Mouse (Mus musculus): ENCODE results near the gene Lypd6.

Gene Lypd6

DNA sequence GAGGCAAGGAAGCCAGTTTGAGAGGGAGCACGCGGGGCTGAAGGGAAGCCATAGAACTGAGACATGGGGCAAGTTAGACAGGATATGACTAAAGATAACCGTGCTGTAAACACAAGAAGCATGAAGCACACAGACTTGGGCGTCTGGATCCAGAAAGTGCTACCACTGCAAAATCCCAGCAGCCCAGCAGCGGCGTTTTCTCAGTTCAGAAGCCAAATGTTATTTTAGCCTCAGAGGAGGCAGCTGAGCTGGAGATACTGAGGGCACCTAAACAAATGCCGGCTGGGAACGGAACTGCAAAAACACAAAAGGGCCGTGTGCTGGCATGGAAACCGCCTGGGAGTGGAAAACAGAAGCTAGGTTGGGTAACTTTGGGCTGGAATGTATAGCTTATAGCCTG, 43.9 kb downstream of the Lypd6 start:
- DNase-seq (ENCODE audit: low read depth) = no peak

DNA sequence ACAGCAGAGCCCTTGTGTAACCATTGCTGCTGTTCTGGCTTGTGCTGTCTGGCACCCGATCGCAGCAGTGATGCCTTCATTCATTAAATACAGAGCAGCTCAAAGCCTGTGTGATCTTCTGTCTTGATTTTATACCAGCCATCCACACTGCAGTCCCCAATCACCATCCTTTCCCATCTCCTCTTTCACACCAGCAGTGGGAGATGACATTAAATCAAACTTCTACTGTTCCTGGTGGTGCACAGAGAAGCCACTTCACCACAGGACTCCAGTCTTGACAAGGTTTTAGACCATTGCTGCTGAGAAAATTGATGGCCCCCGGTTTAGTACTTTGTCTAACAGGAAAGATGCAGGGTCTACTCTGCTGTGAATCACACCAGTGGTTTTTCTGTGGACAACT, 44.9 kb downstream of the Lypd6 start:
- DNase-seq (ENCODE audit: low read depth) = no peak

DNA sequence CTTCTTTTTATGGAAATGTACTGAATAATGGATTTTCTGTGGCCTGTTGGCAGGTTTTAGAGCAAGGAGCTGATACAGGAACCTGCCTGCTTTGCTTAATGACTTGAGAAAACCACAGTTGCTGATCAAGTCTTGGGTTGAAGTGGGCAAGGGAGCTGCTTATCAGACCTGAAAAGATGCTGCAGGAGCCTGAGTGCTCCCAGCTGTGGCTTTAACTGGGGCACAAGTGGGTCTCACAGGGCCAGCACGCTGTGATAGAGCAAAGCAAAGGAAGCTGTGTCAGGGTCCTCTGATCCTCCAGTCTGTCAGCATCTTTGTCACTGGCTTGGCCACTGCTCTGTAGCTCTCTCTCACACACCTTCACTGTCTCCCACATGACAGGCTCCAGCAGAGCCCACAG, 45.4 kb downstream of the Lypd6 start:
- DNase-seq (ENCODE audit: low read depth) = no peak

DNA sequence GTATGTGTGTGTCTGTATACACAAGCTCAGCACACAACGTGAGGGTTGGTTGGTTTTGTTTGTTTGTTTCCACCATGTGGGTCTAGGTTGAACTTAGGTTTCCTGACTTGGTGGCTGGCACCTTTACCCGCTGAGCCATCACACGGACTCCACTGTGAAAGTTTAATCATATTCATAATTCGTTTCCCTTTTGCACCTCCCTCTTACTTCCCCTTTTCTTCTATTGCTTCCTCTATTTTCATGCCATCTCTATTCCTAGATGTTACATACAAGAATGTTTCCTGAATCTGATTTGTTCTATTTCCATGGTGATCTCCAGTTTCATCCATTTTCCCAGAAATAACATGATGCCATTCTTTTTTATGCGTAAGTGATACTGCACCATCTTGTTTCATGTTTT, 46.2 kb downstream of the Lypd6 start:
- DNase-seq (ENCODE audit: low read depth) = no peak

DNA sequence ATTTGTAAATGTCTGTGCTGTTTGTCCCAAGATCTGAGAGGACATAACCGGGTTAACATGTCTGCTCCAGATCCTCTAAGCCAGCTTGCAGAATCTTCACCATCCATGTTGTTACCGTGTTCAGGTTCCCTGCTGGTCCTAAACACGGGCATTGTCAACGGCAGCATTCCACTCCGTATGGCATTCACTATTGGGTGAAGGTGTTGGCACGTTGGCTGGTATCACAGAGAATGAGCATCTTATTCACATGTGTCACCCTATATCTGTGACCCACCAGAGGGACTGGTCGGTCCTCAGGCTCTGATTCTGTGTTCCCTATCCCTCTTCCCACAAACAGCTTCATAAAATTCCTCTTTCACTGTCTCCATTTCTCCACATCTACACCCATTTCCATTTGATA, 52.9 kb downstream of the Lypd6 start:
- no peak for DNase-seq (ENCODE audit: low read depth)

DNA sequence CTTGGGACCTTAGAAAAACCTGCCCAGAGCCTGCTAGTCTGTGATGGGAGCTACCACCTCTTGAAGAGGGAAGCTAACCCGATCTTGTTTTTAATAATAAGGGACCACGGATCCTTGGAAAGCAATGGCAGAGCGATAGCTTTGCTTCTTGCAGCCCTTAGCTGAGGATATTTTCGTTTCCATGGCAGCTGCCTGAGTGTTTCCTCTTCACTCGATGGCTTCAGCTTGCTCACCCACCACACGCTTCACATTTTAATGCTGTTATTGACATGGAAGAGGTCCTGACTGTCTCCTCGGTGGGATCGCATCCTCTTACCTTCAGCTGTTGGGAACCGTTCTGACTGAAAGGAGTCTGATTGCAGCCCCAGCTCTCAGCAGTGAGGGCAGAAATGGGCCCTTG, 54.6 kb downstream of the Lypd6 start:
- no peak for DNase-seq (ENCODE audit: low read depth)

DNA sequence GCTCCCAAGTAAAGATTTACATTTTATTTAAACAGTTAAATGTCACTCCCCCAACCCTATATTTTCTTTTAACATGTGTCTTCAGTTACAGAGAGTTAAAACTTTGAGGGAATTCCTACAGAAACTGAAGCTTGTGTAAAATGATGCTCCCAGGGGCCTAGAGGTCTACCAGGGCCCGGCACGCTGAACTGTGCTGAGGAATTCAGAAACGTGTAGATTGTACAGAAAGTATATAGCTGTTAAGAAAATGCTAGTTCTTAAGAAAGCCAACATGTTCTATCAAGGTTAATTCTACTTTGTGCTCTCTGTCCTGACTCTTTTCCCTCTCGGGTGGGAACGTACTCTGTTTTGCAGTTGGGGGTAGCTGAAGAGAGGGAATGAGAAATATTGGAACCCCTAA, 57.1 kb downstream of the Lypd6 start:
- no peak for DNase-seq (ENCODE audit: low read depth)

DNA sequence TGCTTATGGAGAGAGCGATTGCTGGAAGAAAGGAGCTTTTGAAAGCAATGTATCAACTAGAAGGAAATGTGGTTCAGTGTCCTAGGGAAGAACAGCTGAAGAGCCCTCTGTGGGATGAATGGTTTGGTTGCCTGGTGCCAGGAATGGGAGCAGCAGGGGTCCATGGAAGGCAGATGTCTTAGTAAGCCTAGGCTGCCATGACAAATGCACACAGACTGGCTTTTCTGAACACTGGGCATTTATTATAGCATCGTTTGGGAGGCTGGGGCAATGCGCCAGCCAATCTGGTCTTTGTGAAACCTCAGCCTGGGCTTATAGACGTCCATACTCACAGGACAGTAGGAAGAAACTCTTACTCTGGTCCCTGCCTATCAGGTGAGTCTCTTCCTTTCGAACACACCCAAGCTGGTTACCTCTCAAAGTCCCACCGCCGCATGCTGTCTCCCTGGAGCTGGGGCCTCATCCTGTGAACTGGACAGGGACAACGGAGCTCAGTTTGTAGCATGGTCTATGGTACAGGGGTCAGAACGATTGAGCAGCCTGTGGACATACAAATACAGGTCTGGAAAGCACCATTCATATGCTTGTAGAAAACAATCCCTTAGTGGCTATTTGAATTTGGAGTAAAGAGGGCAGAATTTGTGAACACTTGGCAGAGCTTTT, 61.4 kb downstream of the Lypd6 start:
- no peak for DNase-seq (ENCODE audit: low read depth)

DNA sequence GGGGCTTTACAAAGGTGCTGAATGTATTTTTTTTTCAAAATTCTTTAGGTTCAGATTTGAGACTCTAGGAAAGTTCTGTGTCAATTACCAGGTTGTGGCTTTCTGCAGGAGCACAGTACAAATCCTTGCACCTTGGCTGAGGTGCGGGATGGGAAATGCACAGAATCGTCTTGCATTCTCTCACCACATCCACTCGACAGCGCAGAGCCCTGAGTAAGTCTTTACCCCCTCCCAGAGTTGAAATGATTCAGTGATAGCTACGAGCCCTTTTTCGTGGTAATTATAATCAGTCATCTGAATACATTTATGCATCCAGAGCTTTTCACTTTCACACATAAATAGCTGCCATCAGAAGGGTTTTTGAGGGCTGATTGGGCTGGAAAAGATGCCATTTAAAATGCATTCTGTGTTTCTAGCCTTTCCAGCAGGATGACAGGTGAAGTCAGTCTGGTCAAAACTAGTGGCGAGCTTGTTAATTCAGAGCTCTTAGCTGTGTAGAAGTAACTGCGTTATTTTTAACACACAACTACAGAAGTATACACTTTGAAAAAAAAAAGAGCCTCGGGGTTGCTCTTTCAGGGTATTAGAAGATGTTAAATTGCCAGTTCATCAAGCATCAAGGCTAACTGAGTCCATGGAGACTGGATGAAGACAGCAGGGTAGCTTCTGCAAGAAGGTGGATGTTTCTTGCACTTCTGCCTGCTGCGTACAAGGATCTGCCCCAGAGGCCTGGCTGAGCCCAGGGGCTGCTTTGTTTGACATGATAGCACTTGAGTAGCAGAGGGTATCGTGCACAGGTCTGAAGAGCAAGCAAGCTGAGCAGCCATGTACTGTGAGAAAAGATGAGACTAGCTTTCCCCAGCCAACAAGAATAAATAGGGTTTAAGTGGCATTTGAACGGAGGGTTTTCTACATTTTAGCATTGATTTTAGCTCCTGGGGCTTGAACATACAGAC, 62.4 kb downstream of the Lypd6 start:
- no peak for DNase-seq (ENCODE audit: low read depth)

DNA sequence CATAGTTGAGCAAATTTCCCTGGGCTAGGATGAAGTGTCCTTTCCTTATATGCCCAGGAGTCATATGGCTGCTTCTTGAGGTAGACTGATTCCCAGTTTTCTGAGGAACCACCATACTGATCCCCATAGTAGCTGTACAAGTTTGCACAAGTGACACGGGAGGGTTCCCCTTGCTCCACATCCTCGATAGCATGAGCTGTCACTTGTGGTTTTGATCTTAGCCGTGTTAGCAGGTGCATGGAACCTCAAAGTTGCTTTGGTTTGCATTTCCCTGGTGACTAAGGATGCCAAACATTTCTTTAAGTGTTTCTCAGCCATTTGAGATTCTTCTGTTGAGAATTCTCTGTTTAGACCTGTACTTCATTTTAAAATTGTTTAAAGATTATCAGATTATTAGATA, 64.4 kb downstream of the Lypd6 start:
- DNase-seq (ENCODE audit: low read depth) = no peak

DNA sequence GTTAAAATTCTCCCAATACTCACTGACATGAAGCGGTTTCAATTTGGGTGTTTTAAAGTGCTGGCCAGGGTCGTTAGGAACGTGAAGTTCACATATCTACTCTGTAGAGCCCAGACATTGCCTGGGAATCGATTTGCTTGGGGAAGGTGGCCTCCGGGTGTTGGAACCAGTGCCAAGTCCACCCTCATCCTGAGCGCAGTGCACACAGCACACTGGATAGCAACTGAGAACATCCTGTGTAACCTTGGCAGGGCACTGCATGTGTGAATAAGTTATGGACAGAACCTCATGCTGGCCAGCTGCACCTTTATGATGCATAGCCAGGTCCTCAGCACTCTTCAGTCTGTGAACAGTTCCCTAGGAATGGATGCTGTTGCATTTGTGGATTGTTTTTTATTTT, 77.4 kb downstream of the Lypd6 start:
- no peak for DNase-seq (ENCODE audit: low read depth)

DNA sequence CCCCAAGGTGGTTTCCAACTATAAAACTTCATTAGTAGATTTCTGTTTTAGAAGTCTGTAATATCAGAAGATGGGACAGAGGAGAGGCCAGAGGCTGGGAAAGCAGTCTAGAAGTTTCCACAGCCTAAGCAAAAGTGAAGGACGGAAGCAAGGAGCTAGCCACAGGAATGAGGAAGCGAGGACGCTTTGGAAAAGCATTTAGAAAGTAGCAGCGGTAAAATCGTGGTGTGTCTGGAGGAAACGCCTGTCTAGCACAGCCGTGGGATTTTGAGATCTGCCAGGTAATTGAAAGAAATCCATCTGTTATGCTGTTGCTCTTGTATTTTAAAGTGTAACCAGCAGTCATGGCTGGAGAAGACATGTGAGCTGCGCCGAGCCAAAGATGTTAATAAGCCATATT, 81.1 kb downstream of the Lypd6 start:
- DNase-seq (ENCODE audit: low read depth) = no peak

DNA sequence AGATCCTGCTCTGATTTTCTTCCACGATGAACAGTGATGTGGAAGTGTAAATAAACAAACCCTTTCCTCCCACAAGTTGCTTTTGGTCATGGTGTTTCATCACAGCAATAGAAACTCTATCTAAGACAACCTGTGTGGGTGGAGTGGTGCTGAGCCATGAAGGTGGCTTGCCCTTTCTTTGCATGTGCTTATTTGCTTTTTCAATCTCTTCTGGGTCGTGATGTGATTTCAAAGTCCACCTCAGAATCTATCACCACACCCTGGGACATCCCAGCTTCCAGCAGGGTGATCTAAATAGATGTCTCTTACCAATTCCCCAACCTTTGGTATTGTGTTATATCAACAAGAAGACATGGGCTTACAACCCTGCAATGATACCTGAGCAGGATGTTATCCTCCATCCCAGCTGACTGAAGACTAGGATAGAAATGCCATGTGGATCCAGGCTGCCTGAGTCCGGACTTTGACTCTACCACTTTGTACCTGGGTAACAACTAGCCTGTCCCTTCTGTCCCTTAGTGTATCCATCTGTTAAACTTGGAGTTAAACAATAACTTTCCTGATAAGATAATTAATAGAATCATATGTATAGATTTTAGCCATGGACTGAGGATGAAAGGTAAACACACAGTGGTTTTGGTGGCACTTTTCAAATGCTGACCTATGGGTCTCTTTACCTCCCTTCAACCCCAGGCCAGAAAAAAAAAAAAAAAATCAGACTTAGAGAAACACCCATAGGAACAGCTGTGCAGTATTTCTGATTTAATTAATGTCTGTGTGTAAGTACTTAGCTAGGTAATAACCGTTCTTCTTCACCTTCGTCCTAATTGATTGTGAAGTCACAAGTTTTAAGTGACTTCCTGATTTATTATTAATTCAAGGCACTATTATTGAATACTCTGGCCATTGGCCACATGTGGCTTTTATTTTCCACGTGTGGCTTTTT, 83.3 kb downstream of the Lypd6 start:
- no peak for DNase-seq (ENCODE audit: low read depth)

DNA sequence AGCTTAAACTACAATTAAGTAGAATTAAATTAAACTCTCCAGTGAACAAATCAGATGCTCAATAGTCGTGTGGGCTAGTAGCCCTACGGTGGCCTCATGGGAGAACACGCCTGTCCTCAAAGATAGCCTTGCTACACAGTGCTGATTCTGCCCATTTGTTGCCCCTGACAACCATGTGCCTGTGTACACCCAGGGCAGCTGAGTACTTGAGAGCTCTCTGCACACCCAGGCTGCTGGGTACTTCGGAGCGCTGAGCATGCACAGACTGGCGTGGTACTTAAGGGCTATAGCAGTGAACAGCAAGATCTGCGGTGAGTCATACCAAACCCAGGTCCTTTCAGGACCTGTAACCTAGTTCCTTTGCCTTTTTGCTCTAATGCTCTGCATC, 84.0 kb downstream of the Lypd6 start:
- no peak for DNase-seq (ENCODE audit: low read depth)

DNA sequence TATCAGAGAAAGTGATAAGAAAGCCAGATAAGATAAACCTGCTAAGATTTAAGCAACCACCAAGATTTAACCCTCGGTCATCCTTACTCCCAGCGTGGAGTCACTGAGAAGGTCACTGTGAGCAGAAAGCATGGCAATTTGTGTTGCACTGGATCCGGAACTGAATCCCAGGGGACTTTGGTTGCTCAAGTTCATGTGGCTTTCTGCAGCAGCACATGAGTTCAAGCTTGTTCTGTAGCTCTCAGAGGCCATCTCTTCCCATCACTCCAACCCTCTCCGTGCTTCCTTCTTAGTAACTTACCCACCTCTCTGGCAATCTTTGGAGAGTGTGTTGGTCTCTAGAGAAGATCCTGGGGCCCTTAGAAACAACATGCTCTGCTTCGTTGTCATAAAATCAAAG, 84.6 kb downstream of the Lypd6 start:
- no peak for DNase-seq (ENCODE audit: low read depth)

DNA sequence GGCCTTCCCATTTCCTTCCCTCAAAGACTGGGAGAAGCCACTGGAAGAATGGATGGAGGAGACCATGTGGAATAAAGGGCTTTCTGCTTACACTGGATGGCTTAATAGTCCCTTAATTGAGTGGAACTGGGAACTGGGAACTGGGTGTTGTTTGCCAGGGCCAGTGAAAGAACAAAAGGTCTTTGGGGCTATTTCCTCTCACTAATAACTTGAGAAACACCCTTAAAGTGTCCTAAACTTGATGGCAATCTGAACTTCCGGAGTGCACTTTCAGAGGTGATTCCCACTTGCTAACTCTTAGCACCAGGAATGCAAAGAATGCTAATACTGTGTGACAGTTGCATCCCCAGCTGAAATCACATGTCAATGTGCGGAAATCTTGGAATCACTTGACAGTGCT, 85.2 kb downstream of the Lypd6 start:
- DNase-seq (ENCODE audit: low read depth) = no peak

DNA sequence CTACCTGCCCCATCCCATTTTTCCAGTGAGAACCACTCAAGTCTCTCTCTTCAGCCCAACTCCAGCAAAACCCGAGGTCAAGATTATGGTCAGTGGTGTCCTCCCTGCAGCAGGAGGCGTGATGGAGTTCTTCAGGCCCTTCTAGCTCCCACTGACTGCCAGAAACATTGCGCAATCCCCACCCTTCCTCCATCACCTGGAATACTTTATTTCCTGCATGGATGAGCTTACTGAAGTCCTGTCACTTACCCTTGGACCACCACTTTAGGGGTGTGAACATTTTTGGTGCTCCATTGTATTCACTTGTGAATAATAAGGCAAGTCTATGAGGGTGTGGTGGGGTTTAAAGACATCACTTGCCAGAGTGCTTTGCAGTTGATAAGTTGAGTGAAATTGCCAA, 85.7 kb downstream of the Lypd6 start:
- no peak for DNase-seq (ENCODE audit: low read depth)

DNA sequence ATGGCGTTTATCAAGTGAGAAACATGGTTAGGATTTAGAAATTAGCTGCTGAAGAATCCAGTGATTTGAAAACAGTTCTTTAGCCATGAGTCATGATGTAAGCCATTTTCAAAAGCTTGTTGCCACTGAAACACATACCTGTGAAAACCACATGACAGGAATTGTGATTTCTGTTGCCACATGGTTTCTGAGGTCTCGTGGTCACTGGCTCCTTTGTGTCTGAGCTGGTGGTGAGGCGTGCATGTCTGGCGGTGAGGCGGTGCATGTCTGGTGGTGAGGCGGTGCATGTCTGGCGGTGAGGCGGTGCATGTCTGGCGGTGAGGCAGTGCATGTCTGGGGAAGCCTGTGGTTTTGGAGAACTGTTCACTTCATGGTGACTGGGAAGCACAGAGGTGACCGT, 89.8 kb downstream of the Lypd6 start:
- no peak for DNase-seq (ENCODE audit: low read depth)

DNA sequence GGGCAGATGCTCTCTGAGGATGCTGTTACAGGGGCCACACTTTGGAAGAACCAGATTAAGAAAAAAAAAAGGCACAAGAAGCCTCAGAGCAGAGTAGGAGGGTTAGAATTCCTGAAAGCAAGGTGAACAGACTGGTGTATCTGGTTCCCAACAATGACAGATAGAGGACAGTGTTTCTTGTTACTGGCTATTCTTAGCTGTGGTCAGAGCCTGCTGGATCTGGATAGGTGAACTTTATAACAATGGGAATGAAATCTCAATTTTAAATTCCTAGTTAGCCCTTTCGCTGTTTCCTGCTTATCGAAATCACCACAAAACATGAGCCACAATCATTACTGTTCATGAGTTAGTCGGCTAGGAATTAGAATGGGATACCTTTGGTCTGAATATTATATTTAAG, 93.8 kb downstream of the Lypd6 start:
- DNase-seq (ENCODE audit: low read depth) = no peak

DNA sequence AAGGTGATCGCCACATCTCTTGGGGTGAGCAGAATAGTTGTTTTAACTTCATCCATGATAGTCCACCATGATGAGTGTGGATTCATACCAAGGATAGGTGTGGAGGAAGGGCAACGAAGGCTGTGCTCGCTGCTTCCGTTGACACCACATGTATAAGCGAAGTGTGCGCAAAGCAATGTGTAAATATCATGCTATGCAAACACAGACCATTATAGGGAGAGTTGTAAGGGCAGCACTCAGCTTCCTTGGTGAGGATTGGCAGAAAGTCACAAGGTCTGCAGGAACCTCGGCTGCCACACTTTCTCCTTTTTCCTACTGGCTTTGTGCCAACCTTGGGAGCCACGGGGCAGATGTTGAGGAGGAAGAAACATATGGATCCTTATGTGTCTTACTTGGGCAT, 97.4 kb downstream of the Lypd6 start:
- DNase-seq (ENCODE audit: low read depth) = no peak

DNA sequence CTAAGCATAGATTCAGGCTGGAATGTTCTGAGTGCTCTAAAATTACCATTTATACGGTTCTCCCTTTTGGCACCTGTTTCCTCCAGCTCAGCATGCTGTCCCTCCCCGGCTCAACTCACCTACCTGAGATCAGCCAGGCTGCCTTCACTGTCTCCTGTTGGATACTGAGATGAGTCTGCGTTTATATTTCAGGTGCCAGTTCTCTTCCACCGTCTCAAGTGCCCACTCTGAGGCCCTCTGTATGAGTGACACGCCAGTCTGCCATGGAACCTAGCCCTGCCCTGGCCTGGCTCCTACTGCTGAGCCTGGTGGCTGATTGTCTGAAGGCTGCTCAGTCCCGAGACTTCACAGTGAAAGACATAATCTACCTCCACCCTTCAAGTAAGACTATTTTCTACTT, 99.0 kb downstream of the Lypd6 start:
- no peak for DNase-seq (ENCODE audit: low read depth)

DNA sequence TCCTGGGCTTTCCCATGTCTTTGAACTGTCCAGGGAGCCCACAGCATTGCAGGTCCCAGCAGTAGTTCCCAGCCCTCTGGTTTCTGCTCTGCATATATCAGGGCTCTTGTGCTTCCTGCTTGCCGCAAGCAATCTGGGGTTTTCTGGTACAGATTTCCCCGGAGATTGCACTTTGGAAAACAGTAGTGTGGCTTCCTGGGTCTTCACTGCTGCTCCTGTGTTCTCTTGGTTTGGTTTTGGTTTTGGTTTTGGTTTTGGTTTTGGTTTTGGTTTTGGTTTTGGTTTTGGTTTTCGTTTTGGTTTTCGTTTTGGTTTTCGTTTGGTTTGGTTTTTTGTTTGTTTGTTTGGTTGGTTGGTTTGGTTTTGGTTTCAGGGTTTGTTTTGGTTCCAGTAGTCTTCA, 99.9 kb downstream of the Lypd6 start:
- DNase-seq (ENCODE audit: low read depth) = peak; percentile 7

Data from induced T-regulatory cell, adult 2 months (primary cell).